Mouse (Mus musculus) hindbrain, embryonic 16.5 days (tissue): ENCODE results near the gene Zzz3. TPM values are rescaled to one million over a fixed set of nuclear protein-coding genes. Genes with fewer than 3 reads are reported as not detected.

Experiments
- ATAC-seq: fragments of 200-750 bp; cut with Nextera tagmentation; 2 replicates; pipeline ENCODE4 v1.8.0; 2017; ENCODE audit warnings: moderate TSS enrichment, moderate library complexity
- H3K27ac ChIP-seq: fragments of 300-500 bp; sonication (generic); 2 replicates; pipeline ENCODE4 v1.5.1; 2014; ENCODE audit warnings: low read depth, mild to moderate bottlenecking, control low read depth, low read length, moderate library complexity
- H3K27me3 ChIP-seq: fragments of 300-500 bp; sonication (generic); replicated peaks from 2 replicates; pipeline ENCODE4 v1.6.1; 2014; ENCODE audit warnings: low read length; ENCODE audit not compliant: control insufficient read depth, insufficient read depth
- H3K36me3 ChIP-seq: fragments of 300-500 bp; sonication (generic); 2 replicates; pipeline ENCODE4 v1.6.1; 2014; ENCODE audit warnings: mild to moderate bottlenecking, low read length, moderate library complexity, mixed read lengths; ENCODE audit not compliant: control insufficient read depth, insufficient read depth
- H3K4me1 ChIP-seq: fragments of 300-500 bp; sonication (generic); 2 replicates; pipeline ENCODE4 v1.6.1; 2014; ENCODE audit warnings: low read depth, low read length; ENCODE audit not compliant: control insufficient read depth, insufficient read depth
- H3K4me2 ChIP-seq: fragments of 300-500 bp; sonication (generic); 2 replicates; pipeline ENCODE4 v1.6.1; 2014; ENCODE audit warnings: mild to moderate bottlenecking, low read length, control low read depth, moderate library complexity
- H3K4me3 ChIP-seq: fragments of 300-500 bp; sonication (generic); 2 replicates; pipeline ENCODE4 v1.5.1; 2014; ENCODE audit warnings: mild to moderate bottlenecking, low read length, control low read depth, moderate library complexity
- H3K9ac ChIP-seq: fragments of 300-500 bp; sonication (generic); 2 replicates; pipeline ENCODE4 v1.6.1; 2014; ENCODE audit warnings: low read depth, mild to moderate bottlenecking, control low read depth, low read length, moderate library complexity
- H3K9me3 ChIP-seq: fragments of 300-500 bp; sonication (generic); 2 replicates; pipeline ENCODE4 v1.6.1; 2014; ENCODE audit warnings: mild to moderate bottlenecking, low read length, moderate library complexity; ENCODE audit not compliant: control insufficient read depth
- WGBS: fragments of 180-500 bp; shearing (Covaris S2); extraction: QIAGEN DNeasy Blood & Tissue Kit; methylation state at CpG from one replicate; pipeline ENCODE4 v1.1.7; 2014; 5-methylcytosine and 5-hydroxymethylcytosine counted together
- polyA plus RNA-seq: library from polyadenylated mRNA; unstranded; fragments of >200 nt; fragmentation: Nextera tagmentation; extraction: Ambion mirVana; gene quantifications from 2 replicates; pipeline ENCODE4 v1.2.1, GENCODE M21; 2015

Zzz3 gene
- polyA plus RNA-seq, 1 experiment from 2014 or later = 23.4 TPM

- Histone ChIP-seq H3K27me3 (no peaks in the 10 kb centered on the region), H3K4me1 (no peaks in the 10 kb centered on the region), H3K4me3 (no peak overlapping the region), H3K27ac (no peak overlapping the region), H3K4me2 (no peak overlapping the region), H3K9me3 (no peaks in the 10 kb centered on the region), H3K9ac (no peak overlapping the region), H3K36me3 (no peaks in the 10 kb centered on the region)
- ATAC-seq = no peak
- 91% methylated on average over 8 of the region's 8 CpGs for WGBS
Observed at GRCm38 (mm10) chr3:152468032-152468431, 72.8 kb downstream of the Zzz3 start.

- no peaks in the 10 kb centered on the region for H3K4me1 ChIP-seq
- H3K4me2 ChIP-seq = no peak overlapping the region
- H3K9me3 ChIP-seq = no peaks in the 10 kb centered on the region
- no peak overlapping the region for H3K4me3 ChIP-seq
- no peak overlapping the region for H3K9ac ChIP-seq
- no peak overlapping the region for H3K27ac ChIP-seq
- no peaks in the 10 kb centered on the region for H3K36me3 ChIP-seq
- 94% methylated on average over 12 of the region's 12 CpGs for WGBS
- H3K27me3 ChIP-seq = no peaks in the 10 kb centered on the region
- no peak for ATAC-seq
Observed at GRCm38 (mm10) chr3:152468569-152469041, 73.3 kb downstream of the Zzz3 start.

- Histone ChIP-seq H3K9ac (no peak overlapping the region), H3K4me3 (no peak overlapping the region), H3K9me3 (no peaks in the 10 kb centered on the region), H3K27me3 (no peaks in the 10 kb centered on the region), H3K4me2 (no peak overlapping the region), H3K36me3 (no peaks in the 10 kb centered on the region), H3K4me1 (no peaks in the 10 kb centered on the region), H3K27ac (no peak overlapping the region)
- ATAC-seq = no peak
- 77% methylated on average over 18 of the region's 18 CpGs for WGBS
Observed at GRCm38 (mm10) chr3:152469423-152470200, 74.3 kb downstream of the Zzz3 start.

GRCm38 (mm10) chr3:152470347-152470746 is 75.1 kb downstream of the Zzz3 start:
- 86% methylated on average over 10 of the region's 10 CpGs for WGBS
- Histone ChIP-seq H3K4me1 (no peaks in the 10 kb centered on the region), H3K4me2 (no peak overlapping the region), H3K4me3 (no peak overlapping the region), H3K9ac (no peak overlapping the region), H3K36me3 (no peaks in the 10 kb centered on the region), H3K9me3 (no peaks in the 10 kb centered on the region), H3K27ac (no peak overlapping the region), H3K27me3 (no peaks in the 10 kb centered on the region)
- ATAC-seq = no peak

GRCm38 (mm10) chr3:152472676-152473075 is 77.4 kb downstream of the Zzz3 start:
- no peak overlapping the region for H3K27ac ChIP-seq
- H3K36me3 ChIP-seq = no peaks in the 10 kb centered on the region
- no peaks in the 10 kb centered on the region for H3K9me3 ChIP-seq
- H3K4me2 ChIP-seq = no peak overlapping the region
- peaks cover 2% of the 10 kb centered on the region; the same call in 1 of the 2 replicates for H3K4me1 ChIP-seq
- H3K9ac ChIP-seq = no peak overlapping the region
- H3K4me3 ChIP-seq = no peak overlapping the region
- WGBS = 77% methylated on average over 16 of the region's 16 CpGs
- no peak for ATAC-seq
- H3K27me3 ChIP-seq = no peaks in the 10 kb centered on the region

- Histone ChIP-seq H3K36me3 (no peaks in the 10 kb centered on the region), H3K4me2 (no peak overlapping the region), H3K4me1 (peaks cover 3% of the 10 kb centered on the region; the same call in 1 of the 2 replicates), H3K4me3 (no peak overlapping the region), H3K27ac (no peak overlapping the region), H3K9ac (no peak overlapping the region), H3K9me3 (no peaks in the 10 kb centered on the region), H3K27me3 (no peaks in the 10 kb centered on the region)
- no peak for ATAC-seq
- WGBS = 63% methylated on average over 15 of the region's 15 CpGs
Observed at GRCm38 (mm10) chr3:152474582-152475277, 79.5 kb downstream of the Zzz3 start.

- no peaks in the 10 kb centered on the region for H3K36me3 ChIP-seq
- no peaks in the 10 kb centered on the region for H3K9me3 ChIP-seq
- H3K27ac ChIP-seq = no peak overlapping the region
- no peak overlapping the region for H3K4me2 ChIP-seq
- H3K9ac ChIP-seq = no peak overlapping the region
- ATAC-seq = no peak
- H3K4me3 ChIP-seq = no peak overlapping the region
- H3K27me3 ChIP-seq = no peaks in the 10 kb centered on the region
- WGBS = 100% methylated on average over 1 of the region's 1 CpGs
- peaks cover 3% of the 10 kb centered on the region; the same call in 1 of the 2 replicates for H3K4me1 ChIP-seq
Observed at GRCm38 (mm10) chr3:152475278-152475669, 80.0 kb downstream of the Zzz3 start.

- WGBS = 91% methylated on average over 3 of the region's 3 CpGs
- H3K27me3 ChIP-seq = no peaks in the 10 kb centered on the region
- peaks cover 3% of the 10 kb centered on the region; the same call in 1 of the 2 replicates for H3K4me1 ChIP-seq
- no peak for ATAC-seq
- no peak overlapping the region for H3K4me2 ChIP-seq
- H3K9me3 ChIP-seq = no peaks in the 10 kb centered on the region
- H3K9ac ChIP-seq = no peak overlapping the region
- no peaks in the 10 kb centered on the region for H3K36me3 ChIP-seq
- H3K27ac ChIP-seq = no peak overlapping the region
- no peak overlapping the region for H3K4me3 ChIP-seq
Observed at GRCm38 (mm10) chr3:152475894-152476293, 80.6 kb downstream of the Zzz3 start.

GRCm38 (mm10) chr3:152477796-152478527 is 82.7 kb downstream of the Zzz3 start:
- 6% methylated on average over 23 of the region's 23 CpGs for WGBS
- Histone ChIP-seq H3K27me3 (no peaks in the 10 kb centered on the region), H3K9ac (peak overlapping the region; percentile 28), H3K36me3 (no peaks in the 10 kb centered on the region), H3K9me3 (no peaks in the 10 kb centered on the region), H3K4me3 (peak overlapping the region; percentile 29), H3K4me1 (peaks cover 3% of the 10 kb centered on the region; the same call in 1 of the 2 replicates), H3K4me2 (peak overlapping the region; percentile 54), H3K27ac (no peak overlapping the region)
- ATAC-seq = peak; percentile 74
